Mouse (Mus musculus) adrenal gland, adult 10 weeks (tissue): ENCODE measurements around the gene Bdkrb2. TPM values are rescaled to one million over a fixed set of nuclear protein-coding genes. Genes with fewer than 3 reads are reported as not detected.

Experiments
- polyA plus RNA-seq: library from polyadenylated mRNA; stranded (reverse); fragments of 350-450 nt; fragmentation: Illumina TruSeq; extraction: RNeasy Lipid Tissue Mini Kit (QIAGEN cat#74804); gene quantifications from one replicate; pipeline ENCODE4 v1.2.3, GENCODE M21; 2014; ENCODE audit warnings: low read depth, low replicate concordance

Gene Bdkrb2
- 7.9 TPM for polyA plus RNA-seq

DNA sequence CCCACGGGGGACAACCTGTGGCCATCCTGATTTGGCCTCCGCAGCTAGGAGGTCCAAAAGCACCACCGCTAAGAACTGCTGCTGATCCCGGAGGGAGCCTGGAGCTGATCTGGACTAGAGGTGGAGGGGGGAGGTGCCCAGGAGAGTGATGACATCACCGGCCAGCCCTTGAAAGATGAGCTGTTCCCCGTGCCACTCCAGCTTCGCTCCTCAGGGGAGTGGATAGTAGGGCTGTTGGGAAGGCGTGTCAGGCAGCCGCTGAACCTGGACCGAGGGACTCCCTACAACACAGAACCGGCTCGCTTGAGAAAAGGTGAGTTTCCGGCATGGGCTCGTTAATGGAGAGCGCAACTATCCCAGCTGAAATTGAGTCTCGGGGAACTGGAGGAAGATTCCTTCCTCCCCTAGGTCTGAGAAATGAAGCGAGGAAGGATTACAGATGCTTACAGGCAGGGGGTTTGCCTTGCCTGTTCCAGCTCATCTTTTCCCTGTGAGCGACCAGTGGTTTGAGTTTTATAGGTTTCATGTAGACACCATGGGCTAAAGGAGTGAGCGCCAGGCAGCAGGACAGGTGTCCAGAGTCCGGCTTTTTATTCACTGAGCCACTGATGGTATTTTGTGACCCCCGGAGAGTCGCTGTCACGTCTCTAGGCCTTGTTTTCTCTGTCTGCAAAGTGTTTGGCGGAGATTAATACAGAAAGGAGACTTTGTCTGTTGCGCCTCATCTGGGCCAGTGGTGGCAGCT lies at the start of gene Bdkrb2:
Gene Bdkrb2, plus strand, starts transcription at position 291 of the 745 bp plus-strand sequence.

DNA sequence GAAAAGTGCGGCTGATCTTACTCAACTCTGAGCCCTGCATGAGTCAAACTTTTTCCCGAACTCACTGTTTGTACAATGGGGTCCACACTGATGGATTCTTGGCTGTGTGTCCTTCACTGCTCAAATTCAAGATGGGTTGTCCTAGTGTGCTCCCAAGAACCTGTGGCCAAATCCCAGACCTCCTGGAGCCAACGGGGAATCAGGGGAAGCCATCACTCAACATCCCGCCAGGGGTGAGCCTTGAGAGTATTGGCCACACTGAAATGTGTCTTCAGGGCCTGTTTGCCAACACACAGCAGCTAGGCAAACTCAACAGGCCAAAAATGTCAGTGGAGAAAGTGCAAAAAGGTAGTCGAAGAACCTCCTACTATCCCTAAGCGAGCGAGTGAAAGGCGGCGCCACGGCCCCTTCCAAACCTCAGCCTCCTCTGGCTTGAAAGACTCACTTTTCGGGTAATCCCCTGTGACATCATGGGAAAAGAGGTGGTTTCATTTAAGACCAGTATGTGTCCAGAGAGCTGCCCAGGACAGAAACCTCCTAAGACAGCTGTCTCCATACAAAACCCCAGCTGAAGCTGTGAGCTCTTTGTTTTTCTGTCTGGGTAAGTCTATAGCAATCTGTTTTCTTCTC lies 39.7 kb downstream of the Bdkrb2 start, which contains the start of gene Bdkrb1:
Gene Bdkrb1, plus strand, starts transcription at position 505 of the 630 bp plus-strand sequence.

Other genes starting within 250 kb of the Bdkrb2 start
- gene Tunar, start 229.4 kb upstream of the Bdkrb2 start, polyA plus RNA-seq: 0.35 TPM
- 5.9 TPM for gene D430019H16Rik, start 109.4 kb upstream of the Bdkrb2 start, polyA plus RNA-seq
- not detected for gene Bdkrb1, start 39.9 kb downstream of the Bdkrb2 start, polyA plus RNA-seq
- gene Gskip, start 121.6 kb downstream of the Bdkrb2 start, polyA plus RNA-seq: 36.3 TPM
- gene Atg2b, start 122.0 kb downstream of the Bdkrb2 start, polyA plus RNA-seq: 14.6 TPM
- not detected for gene Ak7, start 142.8 kb downstream of the Bdkrb2 start, polyA plus RNA-seq
- 529 TPM for gene Papola, start 221.5 kb downstream of the Bdkrb2 start, polyA plus RNA-seq